Mouse (Mus musculus) forebrain, embryonic 11.5 days (tissue): ENCODE measurements at regions not wholly inside any gene's neighbourhood (a gene's known extent, or its start where the extent isn't known, plus 50 kb on each side); places are given as distances from the start of the nearest gene placed in this dataset.
"Not testable (repeated sequence)": the region's sequence is repeated elsewhere in the genome, so short reads cannot be mapped to it uniquely, and the experiment has no call there.

Experiments
- ATAC-seq: fragments of 200-750 bp; cut with Nextera tagmentation; replicated peaks from 2 replicates; pipeline ENCODE4 v1.8.0; 2017; ENCODE audit warnings: moderate TSS enrichment; ENCODE audit not compliant: low FRiP score
- DNase-seq: peaks from one replicate; pipeline ENCODE4 v3.0.0-alpha.2; 2017; ENCODE audit warnings: low spot score
- H3K27ac ChIP-seq: fragments of 300-500 bp; sonication (generic); 2 replicates; pipeline ENCODE4 v1.5.1; 2014; ENCODE audit warnings: low read depth, low read length
- H3K27me3 ChIP-seq: fragments of 300-500 bp; sonication (generic); 2 replicates; pipeline ENCODE4 v1.6.1; 2014; ENCODE audit warnings: mild to moderate bottlenecking, low read length, mixed read lengths; ENCODE audit not compliant: control insufficient read depth, insufficient read depth
- H3K36me3 ChIP-seq: fragments of 300-500 bp; sonication (generic); 2 replicates; pipeline ENCODE4 v1.6.1; 2014; ENCODE audit warnings: mild to moderate bottlenecking, low read length, moderate library complexity, mixed read lengths; ENCODE audit not compliant: control insufficient read depth, insufficient read depth
- H3K4me1 ChIP-seq: fragments of 300-500 bp; sonication (generic); replicated peaks from 2 replicates; pipeline ENCODE4 v1.6.1; 2014; ENCODE audit warnings: low read length, mixed read lengths; ENCODE audit not compliant: control insufficient read depth, insufficient read depth
- H3K4me2 ChIP-seq: fragments of 300-500 bp; sonication (generic); 2 replicates; pipeline ENCODE4 v1.6.1; 2014; ENCODE audit warnings: low read depth, mild to moderate bottlenecking, low read length, moderate library complexity, mixed read lengths; ENCODE audit not compliant: severe bottlenecking
- H3K4me3 ChIP-seq: fragments of 300-500 bp; sonication (generic); 2 replicates; pipeline ENCODE4 v1.5.1; 2014; ENCODE audit warnings: low read depth, low read length
- H3K9ac ChIP-seq: fragments of 300-500 bp; sonication (generic); 2 replicates; pipeline ENCODE4 v1.6.1; 2014; ENCODE audit warnings: low read length
- H3K9me3 ChIP-seq: fragments of 300-500 bp; sonication (generic); 2 replicates; pipeline ENCODE4 v1.6.1; 2016; ENCODE audit warnings: low read length, mixed read lengths; ENCODE audit not compliant: control insufficient read depth
- WGBS: fragments of 180-500 bp; shearing (Covaris S2); extraction: QIAGEN DNeasy Blood & Tissue Kit; methylation state at CpG from one replicate; pipeline ENCODE4 v1.1.7; 2014; 5-methylcytosine and 5-hydroxymethylcytosine counted together

DNA sequence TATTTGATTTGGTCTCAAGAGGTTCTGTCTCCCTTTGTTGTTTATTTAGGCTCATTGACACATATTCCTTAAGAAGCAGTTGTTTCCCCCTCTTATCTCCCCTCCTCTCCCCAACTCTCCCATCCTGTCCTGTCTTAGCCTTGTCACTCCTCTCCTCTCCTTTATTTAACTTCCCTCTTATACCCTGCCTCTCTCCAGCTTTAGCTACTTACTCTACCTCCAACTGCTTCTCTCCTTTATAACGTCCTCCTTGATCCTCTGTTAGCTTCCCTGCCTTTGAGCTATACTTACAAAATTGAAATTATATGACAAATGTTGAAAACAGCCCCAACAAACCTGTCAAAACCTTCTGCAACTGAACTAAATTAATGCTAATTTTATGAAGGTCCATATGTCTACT lies 841.7 kb upstream of the G6pd2 start:
- Histone ChIP-seq H3K36me3 (no peaks in the 10 kb centered on the region), H3K27ac (no peak overlapping the region), H3K4me2 (no peak overlapping the region), H3K9me3 (no peaks in the 10 kb centered on the region), H3K4me1 (no peaks in the 10 kb centered on the region), H3K27me3 (no peaks in the 10 kb centered on the region), H3K9ac (no peak overlapping the region), H3K4me3 (no peak overlapping the region)
- WGBS: 42% methylated on average over 1 of the region's 1 CpGs
- no peak for DNase-seq
- no peak for ATAC-seq

DNA sequence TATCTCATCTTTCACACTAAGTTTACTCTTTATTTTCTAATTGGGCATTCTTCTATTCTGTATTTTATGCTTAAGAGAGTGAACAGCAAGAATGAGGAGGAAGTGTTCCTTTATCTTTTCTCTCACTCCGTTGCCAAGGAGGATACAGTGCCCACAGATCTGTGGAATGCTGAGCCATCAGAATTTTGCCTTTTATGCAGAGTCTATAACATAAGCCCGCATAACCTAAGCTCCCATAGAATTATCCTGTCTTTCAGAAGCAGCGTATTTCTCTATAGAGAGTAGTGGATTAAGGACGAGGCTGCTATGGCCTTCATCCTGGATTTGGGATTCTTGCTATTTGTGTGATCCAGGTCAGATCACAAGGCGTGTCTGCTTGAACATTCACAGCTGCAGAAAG lies 839.1 kb upstream of the G6pd2 start:
- Histone ChIP-seq H3K27me3 (no peaks in the 10 kb centered on the region), H3K4me1 (no peaks in the 10 kb centered on the region), H3K4me3 (no peak overlapping the region), H3K36me3 (no peaks in the 10 kb centered on the region), H3K4me2 (no peak overlapping the region), H3K9me3 (no peaks in the 10 kb centered on the region), H3K9ac (no peak overlapping the region), H3K27ac (no peak overlapping the region)
- whole genome bisulfite sequencing: 67% methylated on average over 5 of the region's 5 CpGs
- no peak for DNase-seq
- ATAC-seq: no peak

DNA sequence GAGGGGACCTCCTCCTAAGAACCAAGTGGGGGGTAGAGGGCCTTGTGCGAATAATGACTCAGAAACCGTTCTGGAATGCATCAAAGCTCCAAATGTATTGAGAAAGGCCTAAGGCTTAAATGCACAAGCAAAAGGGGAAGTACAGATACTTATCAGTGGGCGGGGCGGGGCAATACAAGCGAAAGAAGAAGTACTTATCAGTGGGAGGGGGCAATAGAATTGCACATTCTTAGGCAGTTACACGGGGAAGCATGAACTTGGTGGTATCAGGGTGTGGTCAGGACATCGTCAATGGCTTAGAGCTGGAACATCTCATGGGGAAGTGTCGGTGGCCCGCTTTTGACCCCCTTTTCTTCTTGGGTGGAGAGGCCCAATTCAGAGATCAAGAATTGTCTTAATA lies 829.9 kb upstream of the G6pd2 start:
- Histone ChIP-seq H3K27ac (no peak overlapping the region), H3K27me3 (no peaks in the 10 kb centered on the region), H3K9me3 (no peaks in the 10 kb centered on the region), H3K4me1 (no peaks in the 10 kb centered on the region), H3K9ac (no peak overlapping the region), H3K4me2 (no peak overlapping the region), H3K4me3 (no peak overlapping the region), H3K36me3 (no peaks in the 10 kb centered on the region)
- ATAC-seq: no peak
- 89% methylated on average over 9 of the region's 9 CpGs for WGBS
- DNase-seq: no peak

DNA sequence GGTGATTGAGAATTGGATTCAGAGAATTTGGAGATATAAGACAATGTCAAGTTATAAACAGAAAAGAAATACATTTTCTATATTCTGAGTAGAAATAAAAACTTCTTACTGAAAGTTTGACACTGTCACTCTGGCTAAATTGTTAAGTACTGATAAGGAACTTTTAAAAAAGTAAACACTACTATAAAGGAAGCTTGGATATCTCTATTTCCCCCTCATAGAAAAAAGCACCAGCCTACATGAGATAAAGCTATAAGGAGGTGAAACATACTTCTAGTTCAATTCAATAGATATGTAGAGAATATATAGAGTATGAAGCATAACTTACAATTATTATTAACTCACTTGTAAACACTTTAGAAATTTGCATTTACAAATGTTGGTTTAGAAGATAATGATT lies 820.3 kb upstream of the G6pd2 start:
- H3K27ac ChIP-seq: no peak overlapping the region
- H3K9me3 ChIP-seq: no peaks in the 10 kb centered on the region
- H3K27me3 ChIP-seq: no peaks in the 10 kb centered on the region
- no peak for ATAC-seq
- H3K4me1 ChIP-seq: no peaks in the 10 kb centered on the region
- no peak overlapping the region for H3K4me3 ChIP-seq
- no peak for DNase-seq
- H3K36me3 ChIP-seq: no peaks in the 10 kb centered on the region
- H3K4me2 ChIP-seq: no peak overlapping the region
- H3K9ac ChIP-seq: no peak overlapping the region

DNA sequence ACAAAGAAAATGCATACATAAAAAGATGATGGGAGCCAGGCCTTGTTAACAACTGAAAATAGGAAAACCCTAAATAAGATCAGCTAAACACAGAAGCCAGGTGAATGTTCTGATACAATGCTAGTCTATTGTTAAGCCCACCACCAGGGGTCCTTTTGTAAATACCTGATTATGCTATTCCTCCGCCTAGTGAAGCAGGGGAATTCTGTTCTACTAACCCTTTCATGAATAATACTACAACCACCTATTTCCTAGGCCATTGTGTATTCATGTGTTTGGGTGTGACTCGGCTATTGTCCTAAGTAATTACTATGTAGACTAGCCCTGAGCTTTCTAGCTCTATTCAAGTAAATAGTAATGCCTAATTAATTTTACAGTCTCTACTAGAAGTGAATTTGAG lies 819.3 kb upstream of the G6pd2 start:
- H3K27me3 ChIP-seq, H3K4me1 ChIP-seq, H3K9me3 ChIP-seq, ATAC-seq, H3K4me2 ChIP-seq, DNase-seq, H3K9ac ChIP-seq, H3K4me3 ChIP-seq, H3K36me3 ChIP-seq, H3K27ac ChIP-seq: not testable (repeated sequence)
- 63% methylated on average over 2 of the region's 2 CpGs for WGBS

DNA sequence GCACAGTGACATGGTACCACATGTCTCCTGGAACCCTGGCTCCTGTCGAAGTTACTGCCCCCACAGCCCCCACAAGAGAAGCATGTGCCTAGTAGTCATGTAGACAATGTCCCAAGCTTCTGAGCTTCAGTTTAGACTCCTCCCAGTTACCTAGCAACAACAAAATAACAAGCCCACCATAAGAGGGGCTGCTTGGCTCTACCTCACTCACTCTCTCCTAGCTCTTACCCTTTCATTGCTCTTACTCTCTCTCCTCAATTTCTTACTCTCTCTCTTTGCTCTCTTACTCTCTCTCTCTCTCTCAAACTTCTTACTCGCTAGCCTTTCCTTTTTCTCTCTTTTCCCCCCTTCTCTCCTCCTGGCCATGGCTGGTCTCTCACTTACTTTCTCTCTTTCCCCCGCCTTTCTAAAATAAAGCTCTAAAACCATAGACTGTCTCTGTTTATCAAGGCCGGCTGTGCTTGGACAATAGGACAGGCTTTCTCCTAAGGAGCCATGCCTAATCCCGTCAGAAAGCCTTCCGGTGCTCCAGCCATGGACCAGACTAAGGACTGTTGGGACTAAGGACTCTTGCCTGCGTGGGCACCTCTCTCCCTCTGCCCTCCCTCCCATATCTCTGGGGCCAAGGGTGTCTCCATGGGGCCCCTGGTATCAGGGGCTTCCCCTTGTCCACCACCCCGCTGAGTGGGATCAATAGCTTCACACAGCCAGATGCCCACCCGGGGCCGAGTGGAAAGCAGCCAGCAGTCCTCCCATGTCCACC lies 813.7 kb upstream of the G6pd2 start:
- DNase-seq (no peak), ATAC-seq (0 out of 2 replicates have a peak, but pooled peaks have one; percentile 27)

DNA sequence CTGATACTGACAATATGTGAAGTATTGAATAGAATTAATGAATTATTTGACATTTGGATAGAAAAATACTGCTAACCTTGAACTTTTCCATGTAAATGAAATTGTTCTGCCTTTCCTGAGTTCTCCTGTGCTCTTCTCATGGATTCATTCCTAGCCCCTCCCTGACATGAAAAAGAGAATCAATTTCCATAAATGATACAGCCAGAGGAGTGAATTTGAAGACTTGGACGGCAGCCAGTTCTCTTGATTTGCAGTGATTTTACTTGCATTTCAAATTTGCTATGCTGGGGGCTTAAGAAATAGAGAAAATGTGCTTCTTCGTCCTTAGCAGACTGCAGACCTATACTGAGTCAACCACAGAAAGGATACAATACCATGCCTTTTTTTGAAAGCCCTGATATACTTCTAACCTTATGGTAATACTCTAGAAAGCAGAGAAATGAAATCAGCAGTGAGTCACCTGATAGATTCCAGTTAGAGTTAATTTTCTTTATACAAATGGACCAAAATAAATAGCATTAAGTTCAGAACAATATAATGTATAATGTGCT lies 773.0 kb upstream of the G6pd2 start:
- H3K4me3 ChIP-seq: no peak overlapping the region
- no peak overlapping the region for H3K4me2 ChIP-seq
- DNase-seq (no peak), ATAC-seq (no peak)
- H3K27me3 ChIP-seq: no peaks in the 10 kb centered on the region
- H3K9me3 ChIP-seq: no peaks in the 10 kb centered on the region
- 63% methylated on average over 2 of the region's 2 CpGs for WGBS
- H3K36me3 ChIP-seq: no peaks in the 10 kb centered on the region
- no peak overlapping the region for H3K27ac ChIP-seq
- no peak overlapping the region for H3K9ac ChIP-seq
- H3K4me1 ChIP-seq: no peaks in the 10 kb centered on the region

More for the DNA sequence above, 813.7 kb upstream of the G6pd2 start:
- no peak overlapping the region for H3K9ac ChIP-seq
- no peaks in the 10 kb centered on the region for H3K27me3 ChIP-seq
- no peaks in the 10 kb centered on the region for H3K9me3 ChIP-seq
- H3K4me3 ChIP-seq: no peak overlapping the region
- H3K4me2 ChIP-seq: no peak overlapping the region
- no peaks in the 10 kb centered on the region for H3K4me1 ChIP-seq
- no peaks in the 10 kb centered on the region for H3K36me3 ChIP-seq
- no peak overlapping the region for H3K27ac ChIP-seq
- WGBS: 37% methylated on average over 10 of the region's 10 CpGs
